Mouse (Mus musculus): ENCODE results near the gene Hs2st1. TPM values are rescaled to one million over a fixed set of nuclear protein-coding genes. Genes with fewer than 3 reads are reported as not detected.
A peak's percentile ranks its signal among the peaks of the same experiment; 100 is the strongest.

The Hs2st1 gene
- total and polyA plus RNA-seq, 2 experiments from 2014 or later = 11.1 to 38.8 TPM

GRCm38 (mm10) chr3:144556625-144557324, 13.2 kb downstream of the Hs2st1 start:
- Histone ChIP-seq H3K27ac (peak overlapping the region; percentile 27; the same call in 1 of the 2 replicates), H3K4me2 (ENCODE audit: low read depth, low read length) (peak overlapping the region; percentile 46), H3K27me3 (ENCODE audit: insufficient read depth, low read length) (no peaks in the 10 kb centered on the region), H3K4me1 (ENCODE audit: insufficient read depth, low read length) (peaks cover 8% of the 10 kb centered on the region; the same call in 1 of the 2 replicates), H3K4me3 (ENCODE audit: low read length) (0 out of 2 replicates have a peak overlapping the region, but pooled peaks have one; percentile 2), H3K9ac (replicated peaks; ENCODE audit: low read length) (no peak overlapping the region), H3K9me3 (ENCODE audit: low read length) (no peaks in the 10 kb centered on the region), H3K36me3 (ENCODE audit: insufficient read depth, low read length) (no peaks in the 10 kb centered on the region)
- WGBS = 9% methylated on average over 16 of the region's 16 CpGs
- DNase-seq (ENCODE audit: low spot score) (no peak), ATAC-seq (no peak)
- TF ChIP-seq CTCF (IDR thresholded peaks at IDR 0.05; ENCODE audit: low read depth) = no peak

GRCm38 (mm10) chr3:144555144-144555543, 14.8 kb downstream of the Hs2st1 start:
- no peak overlapping the region for H3K4me3 ChIP-seq (ENCODE audit: low read length)
- no peak for DNase-seq (ENCODE audit: low spot score)

GRCm38 (mm10) chr3:144554503-144554902, 15.5 kb downstream of the Hs2st1 start:
- TF ChIP-seq CTCF (IDR thresholded peaks at IDR 0.05; ENCODE audit: low read depth) = no peak
- H3K27ac ChIP-seq = no peak overlapping the region
- ATAC-seq = no peak

More at GRCm38 (mm10) chr3:144555144-144555543, 14.8 kb downstream of the Hs2st1 start:
- 68% methylated on average over 7 of the region's 7 CpGs for WGBS
- Histone ChIP-seq H3K4me2 (ENCODE audit: low read depth, low read length) (no peak overlapping the region), H3K27ac (no peak overlapping the region), H3K9ac (replicated peaks; ENCODE audit: low read length) (no peak overlapping the region), H3K36me3 (ENCODE audit: insufficient read depth, low read length) (no peaks in the 10 kb centered on the region), H3K4me1 (ENCODE audit: insufficient read depth, low read length) (peaks cover 8% of the 10 kb centered on the region; the same call in 1 of the 2 replicates), H3K27me3 (ENCODE audit: insufficient read depth, low read length) (no peaks in the 10 kb centered on the region), H3K9me3 (ENCODE audit: low read length) (no peaks in the 10 kb centered on the region)
- TF ChIP-seq CTCF (IDR thresholded peaks at IDR 0.05; ENCODE audit: low read depth) = no peak
- ATAC-seq = no peak

GRCm38 (mm10) chr3:144553942-144554341, 16.0 kb downstream of the Hs2st1 start:
- no peak overlapping the region for H3K4me2 ChIP-seq (ENCODE audit: low read depth, low read length)
- TF ChIP-seq CTCF (IDR thresholded peaks at IDR 0.05; ENCODE audit: low read depth) = no peak
- ATAC-seq (no peak), DNase-seq (ENCODE audit: low spot score) (no peak)
- H3K9ac ChIP-seq (replicated peaks; ENCODE audit: low read length) = no peak overlapping the region
- H3K9me3 ChIP-seq (ENCODE audit: low read length) = no peaks in the 10 kb centered on the region
- no peak overlapping the region for H3K4me3 ChIP-seq (ENCODE audit: low read length)
- no peaks in the 10 kb centered on the region for H3K36me3 ChIP-seq (ENCODE audit: insufficient read depth, low read length)
- WGBS = 31% methylated on average over 7 of the region's 7 CpGs
- no peaks in the 10 kb centered on the region for H3K27me3 ChIP-seq (ENCODE audit: insufficient read depth, low read length)
- no peak overlapping the region for H3K27ac ChIP-seq
- H3K4me1 ChIP-seq (ENCODE audit: insufficient read depth, low read length) = peaks cover 8% of the 10 kb centered on the region; the same call in 1 of the 2 replicates

More at GRCm38 (mm10) chr3:144554503-144554902, 15.5 kb downstream of the Hs2st1 start:
- peaks cover 8% of the 10 kb centered on the region; the same call in 1 of the 2 replicates for H3K4me1 ChIP-seq (ENCODE audit: insufficient read depth, low read length)
- H3K27me3 ChIP-seq (ENCODE audit: insufficient read depth, low read length) = no peaks in the 10 kb centered on the region
- H3K9me3 ChIP-seq (ENCODE audit: low read length) = no peaks in the 10 kb centered on the region
- no peak overlapping the region for H3K9ac ChIP-seq (replicated peaks; ENCODE audit: low read length)
- no peaks in the 10 kb centered on the region for H3K36me3 ChIP-seq (ENCODE audit: insufficient read depth, low read length)
- WGBS = 65% methylated on average over 9 of the region's 9 CpGs
- H3K4me3 ChIP-seq (ENCODE audit: low read length) = no peak overlapping the region
- no peak for DNase-seq (ENCODE audit: low spot score)
- H3K4me2 ChIP-seq (ENCODE audit: low read depth, low read length) = no peak overlapping the region

GRCm38 (mm10) chr3:144551416-144551815, 18.6 kb downstream of the Hs2st1 start:
- Histone ChIP-seq H3K27ac (no peak overlapping the region), H3K27me3 (ENCODE audit: insufficient read depth, low read length) (no peaks in the 10 kb centered on the region), H3K36me3 (ENCODE audit: insufficient read depth, low read length) (no peaks in the 10 kb centered on the region), H3K4me1 (ENCODE audit: insufficient read depth, low read length) (no peaks in the 10 kb centered on the region; the same call in 1 of the 2 replicates), H3K4me3 (ENCODE audit: low read length) (no peak overlapping the region), H3K9ac (replicated peaks; ENCODE audit: low read length) (no peak overlapping the region), H3K4me2 (ENCODE audit: low read depth, low read length) (no peak overlapping the region), H3K9me3 (ENCODE audit: low read length) (no peaks in the 10 kb centered on the region)
- no peak for TF ChIP-seq CTCF (IDR thresholded peaks at IDR 0.05; ENCODE audit: low read depth)
- WGBS = 65% methylated on average over 4 of the region's 4 CpGs
- no peak for DNase-seq (ENCODE audit: low spot score)
- no peak for ATAC-seq

GRCm38 (mm10) chr3:144550659-144551058, 19.3 kb downstream of the Hs2st1 start:
- no peaks in the 10 kb centered on the region for H3K9me3 ChIP-seq (ENCODE audit: low read length)
- ATAC-seq = no peak
- H3K27ac ChIP-seq = no peak overlapping the region
- no peaks in the 10 kb centered on the region for H3K27me3 ChIP-seq (ENCODE audit: insufficient read depth, low read length)
- no peaks in the 10 kb centered on the region for H3K36me3 ChIP-seq (ENCODE audit: insufficient read depth, low read length)
- no peak for DNase-seq (ENCODE audit: low spot score)
- WGBS = 79% methylated on average over 5 of the region's 5 CpGs
- H3K4me2 ChIP-seq (ENCODE audit: low read depth, low read length) = no peak overlapping the region
- no peak overlapping the region for H3K9ac ChIP-seq (replicated peaks; ENCODE audit: low read length)
- TF ChIP-seq CTCF (IDR thresholded peaks at IDR 0.05; ENCODE audit: low read depth) = no peak
- H3K4me1 ChIP-seq (ENCODE audit: insufficient read depth, low read length) = peaks cover 5% of the 10 kb centered on the region; the same call in 1 of the 2 replicates
- no peak overlapping the region for H3K4me3 ChIP-seq (ENCODE audit: low read length)

- no peak for TF ChIP-seq CTCF (IDR thresholded peaks at IDR 0.05; ENCODE audit: low read depth)
- no peaks in the 10 kb centered on the region for H3K36me3 ChIP-seq (ENCODE audit: insufficient read depth, low read length)
- 90% methylated on average over 5 of the region's 5 CpGs for WGBS
- no peak overlapping the region for H3K9ac ChIP-seq (replicated peaks; ENCODE audit: low read length)
- no peaks in the 10 kb centered on the region for H3K27me3 ChIP-seq (ENCODE audit: insufficient read depth, low read length)
- H3K4me3 ChIP-seq (ENCODE audit: low read length) = no peak overlapping the region
- no peak overlapping the region for H3K27ac ChIP-seq
- no peak overlapping the region for H3K4me2 ChIP-seq (ENCODE audit: low read depth, low read length)
- DNase-seq (ENCODE audit: low spot score) = no peak
- peaks cover 12% of the 10 kb centered on the region; the same call in 1 of the 2 replicates for H3K4me1 ChIP-seq (ENCODE audit: insufficient read depth, low read length)
- ATAC-seq = no peak
- H3K9me3 ChIP-seq (ENCODE audit: low read length) = no peaks in the 10 kb centered on the region
Observed at GRCm38 (mm10) chr3:144550036-144550435, 19.9 kb downstream of the Hs2st1 start.

Measured in hindbrain, postnatal 0 days (tissue).